Mouse (Mus musculus) hindbrain, embryonic 14.5 days (tissue): ENCODE data around the gene Abcc3. TPM values are rescaled to one million over a fixed set of nuclear protein-coding genes. Genes with fewer than 3 reads are reported as not detected.

Experiments used
- ATAC-seq: fragments of 200-750 bp; cut with Nextera tagmentation; 2 replicates; pipeline ENCODE4 v1.8.0; 2017; ENCODE audit warnings: moderate number of reproducible peaks, mild to moderate bottlenecking, moderate TSS enrichment, moderate library complexity; ENCODE audit not compliant: low FRiP score
- DNase-seq: peaks from one replicate; pipeline ENCODE4 v3.0.0-alpha.2; 2015; ENCODE audit warnings: low spot score
- H3K27ac ChIP-seq: fragments of 300-500 bp; sonication (generic); 2 replicates; pipeline ENCODE4 v1.5.1; 2014; ENCODE audit warnings: mild to moderate bottlenecking, moderate library complexity
- H3K27me3 ChIP-seq: fragments of 300-500 bp; sonication (generic); 2 replicates; pipeline ENCODE4 v1.6.1; 2014; ENCODE audit warnings: mild to moderate bottlenecking, low read length, mixed read lengths; ENCODE audit not compliant: control insufficient read depth, insufficient read depth
- H3K36me3 ChIP-seq: fragments of 300-500 bp; sonication (generic); replicated peaks from 2 replicates; pipeline ENCODE4 v1.6.1; 2014; ENCODE audit not compliant: control insufficient read depth, insufficient read depth
- H3K4me1 ChIP-seq: fragments of 300-500 bp; sonication (generic); replicated peaks from 2 replicates; pipeline ENCODE4 v1.6.1; 2014; ENCODE audit warnings: antibody characterized with exemption, low read length, mixed read lengths; ENCODE audit not compliant: control insufficient read depth, insufficient read depth
- H3K4me2 ChIP-seq: fragments of 300-500 bp; sonication (generic); replicated peaks from 2 replicates; pipeline ENCODE4 v1.6.1; 2014; ENCODE audit warnings: mild to moderate bottlenecking, moderate library complexity
- H3K4me3 ChIP-seq: fragments of 300-500 bp; sonication (generic); replicated peaks from 2 replicates; pipeline ENCODE4 v1.5.1; 2014; ENCODE audit warnings: mild to moderate bottlenecking, low read length
- H3K9ac ChIP-seq: fragments of 300-500 bp; sonication (generic); 2 replicates; pipeline ENCODE4 v1.6.1; 2014
- H3K9me3 ChIP-seq: fragments of 300-500 bp; sonication (generic); 2 replicates; pipeline ENCODE4 v1.6.1; 2016; ENCODE audit warnings: low read length; ENCODE audit not compliant: control insufficient read depth
- WGBS: fragments of 180-500 bp; shearing (Covaris S2); extraction: QIAGEN DNeasy Blood & Tissue Kit; methylation state at CpG from one replicate; pipeline ENCODE4 v1.1.7; 2014; 5-methylcytosine and 5-hydroxymethylcytosine counted together
- polyA plus RNA-seq: library from polyadenylated mRNA; unstranded; fragments of >200 nt; fragmentation: Nextera tagmentation; extraction: Ambion mirVana; gene quantifications from 2 replicates; pipeline ENCODE4 v1.2.1, GENCODE M21; 2014

The Abcc3 gene
- polyA plus RNA-seq, 1 experiment from 2014 or later = 1.1 TPM

DNA sequence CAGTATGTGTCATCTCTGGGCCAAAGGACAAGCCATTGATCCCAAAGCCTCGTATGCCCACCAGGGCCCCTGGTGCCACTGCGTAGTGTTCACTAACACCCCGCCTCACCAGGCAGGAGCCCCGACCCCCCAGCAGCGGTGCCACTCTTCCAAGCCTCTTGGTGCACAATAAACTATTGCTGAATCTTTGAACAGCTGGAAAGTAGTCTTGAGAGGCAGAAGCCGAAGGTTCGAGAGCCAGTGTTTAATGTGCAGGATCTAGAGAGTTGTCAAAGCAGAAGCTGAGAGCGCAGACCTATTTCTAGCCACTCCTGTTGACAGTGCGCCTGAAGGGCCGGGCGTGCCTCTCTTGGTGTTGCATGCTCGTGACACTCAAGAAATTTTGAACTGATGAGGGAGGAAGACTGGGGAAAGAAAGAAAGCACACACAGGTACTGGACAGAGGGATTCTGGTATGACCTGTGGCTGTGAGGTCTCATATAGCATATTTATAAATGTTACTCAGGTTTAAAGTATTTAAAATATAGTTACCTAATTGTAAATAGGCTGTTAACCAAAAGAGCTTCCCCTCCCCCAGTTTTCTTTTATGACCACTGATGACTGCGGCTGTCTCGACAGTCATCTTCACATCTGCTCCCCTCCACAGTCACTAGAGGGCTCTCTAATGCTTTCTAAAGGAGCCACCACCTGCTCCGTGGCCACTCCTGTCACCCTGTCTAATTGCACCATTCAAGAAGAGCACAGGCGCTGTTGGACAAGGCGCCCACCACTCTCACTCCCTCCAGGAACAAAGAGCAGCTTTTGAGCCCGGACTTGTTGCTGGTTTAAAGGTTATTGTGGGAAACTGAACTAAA, 52.8 kb downstream of the Abcc3 start:
- Histone ChIP-seq H3K27ac (no peak overlapping the region), H3K9ac (no peak overlapping the region), H3K27me3 (no peaks in the 10 kb centered on the region), H3K36me3 (peaks cover 49% of the 10 kb centered on the region), H3K4me2 (no peak overlapping the region), H3K4me3 (no peak overlapping the region), H3K4me1 (peaks cover 12% of the 10 kb centered on the region), H3K9me3 (no peaks in the 10 kb centered on the region)
- peak; percentile 86 for ATAC-seq
- 58% methylated on average over 18 of the region's 18 CpGs for WGBS
- DNase-seq = peak; percentile 83

DNA sequence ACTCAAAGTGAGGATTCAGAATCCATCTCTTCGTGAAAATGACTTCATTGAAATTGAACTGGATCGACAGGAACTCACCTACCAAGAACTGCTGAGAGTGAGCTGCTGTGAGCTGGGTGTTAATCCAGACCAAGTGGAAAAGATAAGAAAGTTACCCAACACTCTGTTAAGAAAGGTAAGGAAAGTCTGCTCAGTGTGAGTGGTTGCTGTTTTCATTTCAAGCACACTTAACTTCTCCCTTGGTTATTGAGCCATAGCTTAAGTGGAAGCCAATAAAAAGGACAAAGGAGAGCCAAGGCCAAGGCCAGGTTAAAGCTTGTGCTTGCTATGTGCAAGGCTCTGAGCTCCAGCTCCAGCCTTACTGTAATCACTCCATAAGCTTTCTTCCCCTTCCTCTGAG, 54.5 kb downstream of the Abcc3 start:
- ATAC-seq (no peak), DNase-seq (no peak)
- peaks cover 12% of the 10 kb centered on the region for H3K4me1 ChIP-seq
- no peaks in the 10 kb centered on the region for H3K27me3 ChIP-seq
- WGBS = 90% methylated on average over 2 of the region's 2 CpGs
- no peaks in the 10 kb centered on the region for H3K9me3 ChIP-seq
- no peak overlapping the region for H3K4me3 ChIP-seq
- no peak overlapping the region for H3K9ac ChIP-seq
- peaks cover 61% of the 10 kb centered on the region for H3K36me3 ChIP-seq
- no peak overlapping the region for H3K27ac ChIP-seq
- no peak overlapping the region for H3K4me2 ChIP-seq

DNA sequence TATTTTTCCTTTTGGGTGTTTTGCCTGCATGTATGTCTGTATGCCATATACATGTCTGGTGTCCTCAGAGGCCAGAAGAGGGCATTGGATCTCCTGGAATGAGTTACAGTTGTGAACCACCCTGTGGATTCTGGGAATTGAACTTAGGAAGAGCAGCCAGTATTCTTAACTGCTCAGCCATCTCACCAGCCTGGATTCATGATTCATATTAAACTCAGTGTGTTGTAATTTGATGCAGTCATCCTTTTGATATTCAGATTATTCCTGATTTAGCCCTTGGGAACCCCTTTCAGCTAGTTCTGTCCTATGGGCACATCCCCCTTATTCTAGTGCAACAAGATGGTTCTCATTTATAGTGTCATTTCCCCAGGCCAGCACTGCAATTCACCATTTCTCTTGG, 56.2 kb downstream of the Abcc3 start:
- no peak overlapping the region for H3K4me2 ChIP-seq
- H3K27me3 ChIP-seq = no peaks in the 10 kb centered on the region
- DNase-seq = no peak
- H3K27ac ChIP-seq = no peak overlapping the region
- H3K9ac ChIP-seq = no peak overlapping the region
- no peak for ATAC-seq
- no peak overlapping the region for H3K4me3 ChIP-seq
- H3K9me3 ChIP-seq = no peaks in the 10 kb centered on the region
- H3K36me3 ChIP-seq = peaks cover 61% of the 10 kb centered on the region
- H3K4me1 ChIP-seq = no peaks in the 10 kb centered on the region

DNA sequence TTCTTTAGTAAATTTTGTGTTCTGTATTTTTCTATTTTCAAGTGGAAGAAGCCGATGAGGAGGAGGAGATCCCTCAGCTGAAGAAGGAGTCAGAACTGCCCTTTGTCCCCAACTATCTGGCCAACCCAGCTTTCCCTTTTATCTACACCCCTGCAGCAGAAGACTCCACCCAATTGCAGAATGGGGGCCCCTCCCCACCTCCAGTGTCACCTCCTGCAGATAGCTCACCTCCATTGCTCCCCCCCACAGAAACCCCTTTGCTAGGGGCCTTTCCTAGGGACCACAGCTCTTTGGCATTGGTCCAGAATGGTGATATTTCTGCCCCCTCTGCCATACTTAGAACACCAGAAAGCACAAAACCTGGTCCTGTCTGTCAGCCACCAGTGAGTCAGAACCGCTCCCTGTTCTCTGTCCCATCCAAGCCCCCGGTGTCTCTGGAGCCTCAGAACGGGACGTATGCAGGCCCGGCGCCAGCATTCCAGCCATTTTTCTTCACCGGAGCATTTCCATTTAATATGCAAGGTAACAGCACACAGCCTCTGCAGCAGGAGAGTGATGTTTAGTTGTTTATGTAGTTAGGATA, 58.3 kb downstream of the Abcc3 start:
- Histone ChIP-seq H3K9ac (no peak overlapping the region), H3K27ac (no peak overlapping the region), H3K4me2 (no peak overlapping the region), H3K27me3 (no peaks in the 10 kb centered on the region), H3K4me3 (no peak overlapping the region), H3K36me3 (peaks cover 52% of the 10 kb centered on the region), H3K9me3 (no peaks in the 10 kb centered on the region), H3K4me1 (peaks cover 15% of the 10 kb centered on the region)
- 84% methylated on average over 8 of the region's 8 CpGs for WGBS
- no peak for DNase-seq
- no peak for ATAC-seq

DNA sequence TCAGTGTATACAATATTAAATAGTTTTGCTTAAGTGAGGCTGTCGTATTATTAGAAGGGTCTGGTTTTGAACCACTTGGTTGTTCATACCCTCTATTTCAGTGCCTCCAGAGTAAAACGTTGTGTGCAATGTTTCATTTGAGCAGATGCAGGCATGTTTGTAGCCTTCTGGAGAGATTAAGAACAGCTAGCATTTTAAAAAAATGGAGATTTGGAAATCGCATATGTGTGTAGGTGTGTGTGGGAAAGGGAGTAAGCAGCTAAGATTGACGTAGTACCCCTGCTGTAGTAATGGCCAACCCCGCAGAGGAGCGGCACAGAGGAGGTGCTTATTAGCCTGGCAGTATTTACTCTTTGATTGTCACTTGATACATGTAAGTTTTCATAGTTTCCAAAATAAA, 60.1 kb downstream of the Abcc3 start:
- Histone ChIP-seq H3K9ac (no peak overlapping the region), H3K27me3 (no peaks in the 10 kb centered on the region), H3K36me3 (peaks cover 36% of the 10 kb centered on the region), H3K27ac (no peak overlapping the region), H3K9me3 (no peaks in the 10 kb centered on the region), H3K4me2 (no peak overlapping the region), H3K4me1 (peaks cover 24% of the 10 kb centered on the region), H3K4me3 (no peak overlapping the region)
- 92% methylated on average over 6 of the region's 6 CpGs for WGBS
- no peak for DNase-seq
- ATAC-seq = no peak

DNA sequence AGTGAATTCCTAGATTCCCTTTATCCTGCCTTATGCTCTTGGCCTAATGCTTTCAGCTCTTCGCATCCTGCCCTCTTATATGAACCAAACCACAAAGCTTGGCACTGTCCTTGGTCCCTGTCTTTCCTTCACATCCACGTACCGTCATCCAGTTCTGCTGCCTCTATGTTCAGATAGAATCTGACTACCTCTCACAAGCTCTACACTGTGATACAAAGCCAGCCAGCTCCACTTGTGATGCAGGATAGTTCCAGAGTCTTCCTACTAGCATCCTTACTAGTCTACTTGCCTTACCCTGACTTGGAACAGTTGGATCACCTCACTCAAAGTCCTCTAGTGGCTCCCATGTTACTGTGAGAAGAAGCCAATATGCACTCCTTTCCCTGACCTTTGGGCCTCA, 62.6 kb downstream of the Abcc3 start:
- WGBS = 92% methylated on average over 3 of the region's 3 CpGs
- H3K27ac ChIP-seq = no peak overlapping the region
- no peak overlapping the region; the same call in 1 of the 2 replicates for H3K4me2 ChIP-seq
- DNase-seq (no peak), ATAC-seq (no peak)
- H3K4me1 ChIP-seq = peaks cover 35% of the 10 kb centered on the region
- peaks cover 14% of the 10 kb centered on the region for H3K36me3 ChIP-seq
- H3K4me3 ChIP-seq = no peak overlapping the region
- no peaks in the 10 kb centered on the region for H3K27me3 ChIP-seq
- no peaks in the 10 kb centered on the region for H3K9me3 ChIP-seq
- H3K9ac ChIP-seq = no peak overlapping the region

DNA sequence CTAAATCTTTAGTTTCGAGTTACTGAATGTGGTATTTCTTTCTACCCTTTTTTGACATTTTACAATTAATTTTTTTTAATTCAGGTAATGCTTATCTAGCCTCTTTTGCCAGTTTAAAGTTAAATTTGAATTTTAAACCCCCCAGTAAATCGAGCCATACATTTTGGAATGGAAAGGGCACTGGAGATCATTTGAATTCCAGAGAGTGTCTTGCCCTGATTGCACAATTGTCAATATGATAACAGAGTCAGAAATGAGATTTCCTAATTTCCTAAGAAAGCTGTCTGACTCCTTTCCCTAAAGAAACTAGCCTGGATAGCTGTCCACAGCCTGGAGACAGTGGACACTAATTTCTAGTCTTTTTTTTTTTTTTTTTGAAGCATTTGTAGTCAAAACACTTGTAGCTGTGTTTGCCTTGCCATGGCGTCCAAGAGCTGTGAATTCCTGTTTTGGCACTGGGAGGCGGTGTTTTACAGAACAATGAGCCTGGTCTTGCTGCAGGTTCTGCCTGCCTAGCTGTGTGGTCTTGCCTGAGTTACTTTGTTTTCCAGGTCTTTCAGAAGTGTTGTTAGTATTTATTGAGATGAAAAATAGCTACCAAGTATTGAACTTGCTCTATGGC, 63.4 kb downstream of the Abcc3 start:
- DNase-seq (peak; percentile 71), ATAC-seq (no peak)
- no peaks in the 10 kb centered on the region for H3K9me3 ChIP-seq
- H3K4me3 ChIP-seq = peak overlapping the region; percentile 56; the same call in 1 of the 2 replicates
- no peak overlapping the region; the same call in 1 of the 2 replicates for H3K9ac ChIP-seq
- H3K4me1 ChIP-seq = peaks cover 35% of the 10 kb centered on the region
- peaks cover 7% of the 10 kb centered on the region for H3K36me3 ChIP-seq
- WGBS = 48% methylated on average over 4 of the region's 4 CpGs
- H3K4me2 ChIP-seq = peak overlapping the region; percentile 81
- H3K27me3 ChIP-seq = no peaks in the 10 kb centered on the region
- H3K27ac ChIP-seq = peak overlapping the region; percentile 44; the same call in 1 of the 2 replicates

DNA sequence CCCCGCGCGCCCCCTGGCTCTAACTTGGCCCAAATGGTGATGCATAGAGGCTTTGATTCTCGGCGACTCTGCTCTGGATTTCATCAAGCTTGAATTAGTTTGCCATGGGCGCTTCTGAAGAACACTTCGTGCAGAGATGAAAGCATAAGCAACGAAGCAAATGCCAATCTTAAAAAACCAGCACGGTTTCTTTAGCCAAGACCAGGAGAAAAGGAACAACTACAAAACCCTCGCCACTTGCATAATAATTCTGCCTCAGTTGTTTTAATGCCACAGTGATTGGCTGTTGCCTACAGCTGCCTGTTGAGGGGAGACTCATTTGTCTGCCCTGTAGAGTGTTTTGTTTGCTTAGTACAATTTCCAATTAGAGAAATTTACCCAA, 64.2 kb downstream of the Abcc3 start:
- Histone ChIP-seq H3K9ac (peak overlapping the region; percentile 96), H3K9me3 (no peaks in the 10 kb centered on the region), H3K36me3 (peaks cover 2% of the 10 kb centered on the region), H3K27me3 (no peaks in the 10 kb centered on the region), H3K4me3 (peak overlapping the region; percentile 56), H3K4me1 (peaks cover 35% of the 10 kb centered on the region), H3K4me2 (peak overlapping the region; percentile 81), H3K27ac (peak overlapping the region; percentile 99)
- ATAC-seq (no peak), DNase-seq (no peak)
- 2% methylated on average over 10 of the region's 10 CpGs for WGBS
